Mouse (Mus musculus) heart, postnatal 25 days (tissue): ENCODE results near the gene Snrnp40. TPM values are rescaled to one million over a fixed set of nuclear protein-coding genes. Genes with fewer than 3 reads are reported as not detected.

Source experiments
- DNase-seq: peaks from one replicate; pipeline ENCODE4 v3.0.0; 2022; ENCODE audit warnings: low spot score
- intact Hi-C: fragments of 180-260 bp; cut with DNase I; formaldehyde crosslinking; loops from one replicate; pipeline ENCODE4 v1.15.1; 2025
- total RNA-seq, 2 experiments: library from RNA; stranded (reverse); gene quantifications; 2 replicates each; pipeline ENCODE4 v1.2.3; 2021

Snrnp40 gene
- 10 to 100 TPM; 14.8 to 15.0 TPM for total RNA-seq

- DNase-seq, result peak; percentile 98
- intact Hi-C loops, result no loop called here
These were observed at the start of gene Snrnp40, which contains the start of gene Zcchc17 for GRCm38 (mm10) chr4:130359486-130360237. TSS of gene Snrnp40 (plus strand) at chr4:130360132. TSS of gene Zcchc17 (minus strand) at chr4:130359943.

- intact Hi-C loops, result no loop called here
- no peak for DNase-seq
These were observed 47.4 kb upstream of the Snrnp40 start for GRCm38 (mm10) chr4:130312526-130312925.

- DNase-seq, result no peak
- intact Hi-C loops, result no loop called here
These were observed 46.4 kb upstream of the Snrnp40 start for GRCm38 (mm10) chr4:130313552-130313951.

GRCm38 (mm10) chr4:130315771-130316527 lies 44.0 kb upstream of the Snrnp40 start:
- no peak for DNase-seq

GRCm38 (mm10) chr4:130316691-130317090 lies 43.2 kb upstream of the Snrnp40 start:
- no peak for DNase-seq
- intact Hi-C loops, result no loop called here

More at GRCm38 (mm10) chr4:130315771-130316527, 44.0 kb upstream of the Snrnp40 start:
- intact Hi-C loops, result no loop called here

GRCm38 (mm10) chr4:130318122-130318521 lies 41.8 kb upstream of the Snrnp40 start:
- intact Hi-C loops, result no loop called here

GRCm38 (mm10) chr4:130319564-130319963 lies 40.4 kb upstream of the Snrnp40 start:
- intact Hi-C loops, result no loop called here
- DNase-seq, result no peak

More at GRCm38 (mm10) chr4:130318122-130318521, 41.8 kb upstream of the Snrnp40 start:
- no peak for DNase-seq

- no peak for DNase-seq
- intact Hi-C loops, result no loop called here
These were observed 38.3 kb upstream of the Snrnp40 start for GRCm38 (mm10) chr4:130321640-130322039.

GRCm38 (mm10) chr4:130322567-130322966 lies 37.4 kb upstream of the Snrnp40 start:
- intact Hi-C loops, result no loop called here
- DNase-seq, result no peak

- intact Hi-C loops, result no loop called here
- DNase-seq, result no peak
These were observed 36.8 kb upstream of the Snrnp40 start for GRCm38 (mm10) chr4:130323165-130323564.

- no peak for DNase-seq
- intact Hi-C loops, result no loop called here
These were observed 36.3 kb upstream of the Snrnp40 start for GRCm38 (mm10) chr4:130323607-130324006.

- no peak for DNase-seq
- intact Hi-C loops, result no loop called here
These were observed 34.5 kb upstream of the Snrnp40 start for GRCm38 (mm10) chr4:130325446-130325845.

- intact Hi-C loops, result no loop called here
These were observed 32.6 kb upstream of the Snrnp40 start for GRCm38 (mm10) chr4:130327366-130327765.

GRCm38 (mm10) chr4:130335867-130336266 lies 24.1 kb upstream of the Snrnp40 start:
- intact Hi-C loops, result no loop called here
- no peak for DNase-seq

More at GRCm38 (mm10) chr4:130327366-130327765, 32.6 kb upstream of the Snrnp40 start:
- DNase-seq, result no peak

- DNase-seq, result no peak
- intact Hi-C loops, result loop anchor here (1.0 kb wide), 1 partner anchor 193 kb away; no protein-coding TSS in a partner anchor
These were observed 18.2 kb upstream of the Snrnp40 start for GRCm38 (mm10) chr4:130341691-130342090.

GRCm38 (mm10) chr4:130349666-130350065 lies 10.3 kb upstream of the Snrnp40 start:
- no peak for DNase-seq
- intact Hi-C loops, result no loop called here

GRCm38 (mm10) chr4:130350690-130351422 lies 9.1 kb upstream of the Snrnp40 start:
- intact Hi-C loops, result no loop called here

GRCm38 (mm10) chr4:130352588-130352987 lies 7.3 kb upstream of the Snrnp40 start:
- no peak for DNase-seq
- intact Hi-C loops, result no loop called here

More at GRCm38 (mm10) chr4:130350690-130351422, 9.1 kb upstream of the Snrnp40 start:
- DNase-seq, result no peak

- intact Hi-C loops, result no loop called here
- DNase-seq, result no peak
These were observed 2.0 kb upstream of the Snrnp40 start for GRCm38 (mm10) chr4:130357946-130358345.

- intact Hi-C loops, result no loop called here
- DNase-seq, result no peak
These were observed 282 bp downstream of the Snrnp40 start for GRCm38 (mm10) chr4:130360238-130360590.
